Mouse (Mus musculus): Measurements from ENCODE around the gene Gm973. TPM values are rescaled to one million over a fixed set of nuclear protein-coding genes. Genes with fewer than 3 reads are reported as not detected.

Gm973 gene
- polyA plus RNA-seq, 1 experiment from 2014 or later: 1.4 TPM

- H3K4me3 ChIP-seq: no peak overlapping the region
- no peak overlapping the region for H3K9ac ChIP-seq
- 0 out of 2 replicates have a peak, but pooled peaks cover 3% of the 10 kb centered on the region for H3K27me3 ChIP-seq
- WGBS: 40% methylated on average over 3 of the region's 3 CpGs
- 0 out of 2 replicates have a peak, but pooled peaks cover 5% of the 10 kb centered on the region for H3K9me3 ChIP-seq
- H3K4me1 ChIP-seq: peaks cover 18% of the 10 kb centered on the region
- no peaks in the 10 kb centered on the region for H3K36me3 ChIP-seq
- no peak overlapping the region for H3K4me2 ChIP-seq (replicated peaks)
- H3K27ac ChIP-seq: no peak overlapping the region
- no peak for ATAC-seq (ENCODE audit: low FRiP score, low read depth)
Measured at GRCm38 (mm10) chr1:59524759-59525158, 8.7 kb downstream of the Gm973 start.

GRCm38 (mm10) chr1:59527219-59527618, 11.2 kb downstream of the Gm973 start:
- no peaks in the 10 kb centered on the region for H3K36me3 ChIP-seq
- H3K9me3 ChIP-seq: 0 out of 2 replicates have a peak, but pooled peaks cover 5% of the 10 kb centered on the region
- H3K4me1 ChIP-seq: peaks cover 4% of the 10 kb centered on the region; the same call in 1 of the 2 replicates
- no peak overlapping the region for H3K9ac ChIP-seq
- no peak for ATAC-seq (ENCODE audit: low FRiP score, low read depth)
- H3K4me2 ChIP-seq (replicated peaks): no peak overlapping the region
- no peak overlapping the region for H3K4me3 ChIP-seq
- no peak overlapping the region for H3K27ac ChIP-seq
- WGBS: 75% methylated on average over 6 of the region's 6 CpGs
- H3K27me3 ChIP-seq: no peaks in the 10 kb centered on the region

DNA sequence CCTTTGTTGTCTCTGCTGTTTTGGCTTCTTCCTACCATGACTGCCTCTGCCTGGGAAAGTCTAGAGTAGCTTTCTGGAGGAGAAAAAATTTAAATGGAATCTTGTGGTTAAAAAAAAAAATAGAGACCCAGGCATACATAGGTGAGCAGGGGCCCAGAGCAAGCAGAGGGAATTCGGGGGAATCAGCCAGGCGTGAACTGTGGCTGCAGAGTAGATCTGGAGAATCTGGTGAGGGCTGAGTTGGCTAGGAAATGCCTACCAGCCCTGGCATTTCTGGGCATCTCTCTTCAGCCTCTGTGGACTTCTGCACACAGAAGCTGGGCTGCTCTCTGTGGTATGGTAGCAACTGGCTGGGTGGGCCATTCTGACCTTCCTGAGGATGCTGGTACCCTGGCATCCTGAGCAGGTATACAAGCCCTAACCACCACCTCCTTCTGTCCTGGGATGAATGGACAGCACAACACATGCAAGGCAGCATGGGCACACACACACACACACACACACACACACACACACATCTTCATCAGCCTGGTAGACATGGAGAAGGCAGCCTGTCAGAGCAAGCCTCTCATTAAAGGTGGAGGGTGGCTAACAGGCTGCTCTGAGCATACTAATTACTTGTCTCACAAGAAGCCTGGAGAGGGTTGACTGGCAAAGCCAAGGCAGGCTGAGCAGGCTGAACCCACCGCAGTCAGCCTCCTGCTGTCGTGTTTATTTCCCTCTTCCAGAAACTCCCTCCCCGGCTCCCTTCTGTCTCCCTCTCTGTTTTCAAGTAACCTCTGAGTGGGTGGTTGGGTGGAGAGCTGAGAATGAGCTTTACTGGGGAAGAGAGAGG, 19.1 kb downstream of the Gm973 start:
- H3K9me3 ChIP-seq: no peaks in the 10 kb centered on the region
- H3K27ac ChIP-seq: peak overlapping the region; percentile 44; the same call in 1 of the 2 replicates
- no peak for ATAC-seq (ENCODE audit: low FRiP score, low read depth)
- peaks cover 16% of the 10 kb centered on the region for H3K4me1 ChIP-seq
- no peak overlapping the region for H3K4me3 ChIP-seq
- no peaks in the 10 kb centered on the region for H3K36me3 ChIP-seq
- 21% methylated on average over 5 of the region's 5 CpGs for WGBS
- H3K9ac ChIP-seq: no peak overlapping the region
- no peak overlapping the region for H3K4me2 ChIP-seq (replicated peaks)
- H3K27me3 ChIP-seq: no peaks in the 10 kb centered on the region

- no peak for ATAC-seq (ENCODE audit: low FRiP score, low read depth)
- H3K9me3 ChIP-seq: no peaks in the 10 kb centered on the region
- no peak overlapping the region for H3K4me2 ChIP-seq (replicated peaks)
- peaks cover 20% of the 10 kb centered on the region for H3K4me1 ChIP-seq
- 86% methylated on average over 5 of the region's 5 CpGs for WGBS
- H3K9ac ChIP-seq: no peak overlapping the region
- no peak overlapping the region for H3K4me3 ChIP-seq
- no peak overlapping the region for H3K27ac ChIP-seq
- no peaks in the 10 kb centered on the region for H3K36me3 ChIP-seq
- H3K27me3 ChIP-seq: no peaks in the 10 kb centered on the region
Measured at GRCm38 (mm10) chr1:59538381-59538780, 22.3 kb downstream of the Gm973 start.

DNA sequence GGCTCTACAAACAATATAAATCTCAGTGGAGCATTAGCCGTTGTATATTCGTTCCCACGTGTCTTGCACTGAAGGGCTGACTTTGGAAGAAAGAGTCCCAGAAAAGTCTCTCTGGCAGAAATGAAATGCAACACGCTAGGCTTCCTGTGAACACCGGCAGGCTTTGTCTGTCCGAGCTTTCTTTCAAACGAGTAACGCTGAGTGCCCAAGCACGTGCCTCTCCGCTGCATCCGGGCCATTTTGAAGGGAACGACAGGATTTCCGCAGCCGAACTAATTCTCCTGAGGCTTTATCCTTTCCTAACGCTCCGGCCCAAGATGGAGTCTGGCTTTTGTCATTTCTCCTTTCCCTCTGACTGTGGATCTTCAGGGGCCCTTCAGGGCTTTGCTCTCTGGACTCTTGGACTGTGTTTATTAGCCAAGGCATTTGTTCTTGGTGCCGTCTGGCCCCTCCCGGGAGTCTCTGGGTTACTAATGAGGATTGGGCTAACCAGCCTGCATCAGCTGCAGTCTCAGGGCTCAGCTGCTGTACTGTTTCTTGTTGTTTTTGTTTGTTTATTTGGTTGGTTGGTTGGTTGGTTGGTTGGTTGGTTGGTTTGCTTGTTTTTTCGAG, 24.6 kb downstream of the Gm973 start:
- H3K27me3 ChIP-seq: no peaks in the 10 kb centered on the region
- H3K4me1 ChIP-seq: peaks cover 11% of the 10 kb centered on the region
- H3K4me2 ChIP-seq (replicated peaks): no peak overlapping the region
- no peak overlapping the region for H3K27ac ChIP-seq
- no peaks in the 10 kb centered on the region for H3K36me3 ChIP-seq
- no peak for ATAC-seq (ENCODE audit: low FRiP score, low read depth)
- H3K9ac ChIP-seq: no peak overlapping the region
- 71% methylated on average over 19 of the region's 19 CpGs for WGBS
- H3K9me3 ChIP-seq: no peaks in the 10 kb centered on the region
- no peak overlapping the region for H3K4me3 ChIP-seq

DNA sequence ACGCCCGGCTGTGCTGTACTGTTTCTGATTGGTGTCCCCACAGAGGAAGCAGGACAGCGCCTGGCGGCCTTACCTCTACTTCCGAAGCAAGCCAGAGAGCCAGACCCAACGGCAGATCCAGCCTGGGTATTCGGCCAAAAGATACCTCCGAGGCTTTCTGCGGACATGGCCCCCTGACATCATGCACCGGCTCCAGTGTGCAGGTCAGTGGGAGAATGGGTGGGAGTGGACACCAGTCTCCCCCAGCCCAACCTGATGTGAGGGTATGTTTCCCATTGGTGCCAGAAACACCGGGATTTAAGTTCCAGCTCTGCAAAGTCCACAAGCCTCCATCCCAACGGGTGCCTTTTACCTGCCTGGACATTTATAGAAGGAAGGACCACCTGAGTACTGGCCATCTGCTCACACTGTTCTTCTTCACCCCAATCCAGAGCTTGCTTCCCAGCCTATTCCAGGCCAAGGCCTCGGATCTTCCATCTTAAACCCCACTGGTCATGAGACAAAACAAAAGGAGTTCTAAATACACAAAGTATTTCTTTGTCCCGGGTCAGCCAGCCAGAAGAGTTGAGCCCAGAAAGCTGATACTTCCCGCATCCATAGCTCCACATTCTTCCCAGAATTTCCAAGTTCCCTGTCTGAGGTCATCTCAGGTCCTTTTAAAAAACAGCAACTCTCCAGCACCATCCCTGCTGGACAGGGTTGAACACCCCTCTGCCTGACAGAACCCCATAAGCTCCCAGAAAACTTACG, 25.4 kb downstream of the Gm973 start:
- ATAC-seq (ENCODE audit: low FRiP score, low read depth): no peak
- H3K4me3 ChIP-seq: no peak overlapping the region
- no peaks in the 10 kb centered on the region for H3K27me3 ChIP-seq
- no peaks in the 10 kb centered on the region for H3K9me3 ChIP-seq
- H3K4me2 ChIP-seq (replicated peaks): no peak overlapping the region
- no peaks in the 10 kb centered on the region for H3K36me3 ChIP-seq
- no peak overlapping the region for H3K27ac ChIP-seq
- 89% methylated on average over 16 of the region's 16 CpGs for WGBS
- peaks cover 3% of the 10 kb centered on the region; the same call in 1 of the 2 replicates for H3K4me1 ChIP-seq
- no peak overlapping the region for H3K9ac ChIP-seq

- no peaks in the 10 kb centered on the region for H3K36me3 ChIP-seq
- H3K9me3 ChIP-seq: no peaks in the 10 kb centered on the region
- H3K9ac ChIP-seq: no peak overlapping the region
- WGBS: 60% methylated on average over 6 of the region's 6 CpGs
- H3K4me3 ChIP-seq: no peak overlapping the region
- peaks cover 3% of the 10 kb centered on the region; the same call in 1 of the 2 replicates for H3K4me1 ChIP-seq
- no peak overlapping the region for H3K4me2 ChIP-seq (replicated peaks)
- no peaks in the 10 kb centered on the region for H3K27me3 ChIP-seq
- no peak overlapping the region for H3K27ac ChIP-seq
- ATAC-seq (ENCODE audit: low FRiP score, low read depth): no peak
Measured at GRCm38 (mm10) chr1:59542231-59542630, 26.2 kb downstream of the Gm973 start.

DNA sequence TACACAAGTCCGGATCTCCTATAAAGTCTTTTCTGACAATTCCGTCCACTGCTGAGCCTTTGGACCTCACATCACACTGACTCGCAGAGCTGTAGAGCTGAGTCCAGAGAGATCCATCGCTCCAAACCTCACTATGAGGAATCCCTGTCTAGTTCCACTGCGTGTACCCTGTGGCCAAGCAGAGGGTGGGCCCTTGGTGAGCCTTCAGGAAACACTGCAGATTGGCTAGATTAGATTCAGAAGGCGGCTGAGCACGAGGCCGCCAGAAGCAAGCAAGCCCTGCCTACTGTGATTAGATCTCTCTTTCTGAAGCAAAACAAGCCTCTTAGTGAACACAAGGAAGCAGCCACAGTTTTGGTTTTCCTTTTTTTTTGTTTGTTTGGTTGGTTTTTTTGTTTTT, 27.8 kb downstream of the Gm973 start:
- H3K4me3 ChIP-seq: no peak overlapping the region
- ATAC-seq (ENCODE audit: low FRiP score, low read depth): no peak
- no peak overlapping the region for H3K27ac ChIP-seq
- H3K9me3 ChIP-seq: no peaks in the 10 kb centered on the region
- H3K9ac ChIP-seq: no peak overlapping the region
- WGBS: 69% methylated on average over 8 of the region's 8 CpGs
- no peaks in the 10 kb centered on the region for H3K36me3 ChIP-seq
- H3K4me2 ChIP-seq (replicated peaks): no peak overlapping the region
- peaks cover 9% of the 10 kb centered on the region for H3K4me1 ChIP-seq
- no peaks in the 10 kb centered on the region for H3K27me3 ChIP-seq

DNA sequence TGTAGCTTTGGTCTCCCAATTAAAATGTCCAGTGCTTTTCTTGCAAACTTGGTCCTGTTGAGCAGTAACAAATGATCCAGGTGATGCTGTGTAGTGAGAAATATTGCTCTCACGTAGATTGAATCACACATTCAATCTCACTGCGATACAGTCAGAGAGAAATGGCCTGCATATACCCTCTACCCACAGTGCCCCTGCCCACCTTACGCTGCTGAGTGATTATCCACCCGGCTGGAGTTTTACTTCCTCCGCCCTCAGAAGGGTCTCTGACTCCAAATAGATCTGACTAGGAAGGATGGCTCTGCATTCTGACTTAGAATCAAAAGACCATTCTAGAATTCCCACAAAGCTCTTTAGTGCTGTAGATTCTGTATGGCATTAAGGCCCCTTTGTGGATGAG, 32.4 kb downstream of the Gm973 start:
- H3K27me3 ChIP-seq: no peaks in the 10 kb centered on the region
- no peak overlapping the region for H3K9ac ChIP-seq
- no peak for ATAC-seq (ENCODE audit: low FRiP score, low read depth)
- no peak overlapping the region for H3K4me2 ChIP-seq (replicated peaks)
- no peak overlapping the region for H3K4me3 ChIP-seq
- no peaks in the 10 kb centered on the region for H3K36me3 ChIP-seq
- 83% methylated on average over 5 of the region's 5 CpGs for WGBS
- no peaks in the 10 kb centered on the region for H3K9me3 ChIP-seq
- H3K27ac ChIP-seq: peak overlapping the region; percentile 61
- H3K4me1 ChIP-seq: peaks cover 18% of the 10 kb centered on the region

DNA sequence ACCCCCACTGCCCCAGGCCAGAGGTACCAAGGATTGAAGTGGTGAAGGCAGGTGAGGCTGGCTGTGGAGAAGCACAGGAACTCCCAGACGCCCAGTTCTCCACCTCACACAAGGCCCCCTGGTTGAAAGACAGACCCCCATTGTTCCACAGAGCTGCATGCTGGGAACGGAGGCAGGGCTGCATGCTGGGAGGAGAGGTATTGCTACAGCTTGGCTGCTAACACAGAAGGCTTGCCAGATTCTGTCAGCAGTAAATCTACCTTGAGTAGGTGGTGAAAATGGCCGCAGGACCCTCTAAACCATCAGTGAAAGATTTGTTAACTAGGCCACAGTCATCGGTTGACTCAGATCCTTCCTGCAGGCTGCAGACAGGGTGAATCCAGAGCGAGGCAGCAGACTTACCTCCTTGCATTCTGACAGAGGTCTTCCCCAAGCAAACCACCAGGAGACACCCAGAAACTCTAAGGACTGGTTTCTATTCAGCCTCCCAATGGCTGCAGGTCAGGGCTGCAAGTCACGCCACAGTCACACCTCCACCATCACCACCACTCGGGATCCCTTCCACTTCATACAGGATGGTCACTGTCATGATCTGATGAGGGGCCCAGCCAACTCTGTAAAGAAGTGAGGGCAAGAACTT, 33.1 kb downstream of the Gm973 start:
- H3K27me3 ChIP-seq: no peaks in the 10 kb centered on the region
- ATAC-seq (ENCODE audit: low FRiP score, low read depth): peak; percentile 28; the same call in 1 of the 2 replicates
- H3K4me3 ChIP-seq: no peak overlapping the region
- H3K4me2 ChIP-seq (replicated peaks): no peak overlapping the region
- H3K36me3 ChIP-seq: no peaks in the 10 kb centered on the region
- peak overlapping the region; percentile 61 for H3K27ac ChIP-seq
- H3K9ac ChIP-seq: no peak overlapping the region; the same call in 1 of the 2 replicates
- no peaks in the 10 kb centered on the region for H3K9me3 ChIP-seq
- 41% methylated on average over 7 of the region's 7 CpGs for WGBS
- peaks cover 23% of the 10 kb centered on the region for H3K4me1 ChIP-seq

GRCm38 (mm10) chr1:59550227-59550626, 34.2 kb downstream of the Gm973 start:
- no peak overlapping the region for H3K27ac ChIP-seq
- H3K4me1 ChIP-seq: peaks cover 23% of the 10 kb centered on the region
- no peak for ATAC-seq (ENCODE audit: low FRiP score, low read depth)
- no peak overlapping the region for H3K9ac ChIP-seq
- no peaks in the 10 kb centered on the region for H3K27me3 ChIP-seq
- no peak overlapping the region for H3K4me2 ChIP-seq (replicated peaks)
- no peaks in the 10 kb centered on the region for H3K9me3 ChIP-seq
- no peak overlapping the region for H3K4me3 ChIP-seq
- 74% methylated on average over 6 of the region's 6 CpGs for WGBS
- no peaks in the 10 kb centered on the region for H3K36me3 ChIP-seq
